Mouse (Mus musculus): ENCODE results near the gene Lrp8.

Gene Lrp8

DNA sequence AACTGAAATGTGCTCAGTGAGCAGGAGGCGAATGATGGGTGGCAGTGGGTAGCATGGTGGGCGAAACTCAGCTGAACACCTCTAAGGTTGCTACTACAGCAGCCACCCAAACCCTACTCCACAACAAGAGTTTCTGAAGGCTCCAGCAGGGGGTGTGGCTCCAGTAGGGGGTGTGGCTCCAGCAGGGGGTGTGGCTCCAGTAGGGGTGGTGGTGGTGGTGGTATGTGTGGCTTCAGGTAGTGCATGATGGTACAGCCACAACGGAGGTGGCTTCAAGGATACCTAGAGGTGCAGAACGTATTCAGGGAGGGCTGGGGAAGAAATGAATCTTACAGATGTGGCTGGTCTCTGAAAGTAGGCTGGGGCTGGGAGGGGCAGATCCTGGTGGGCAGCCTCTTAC is 5.7 kb downstream of the Lrp8 start:
- in situ Hi-C loops (cut with MboI; ENCODE audit: low sequenced_read_pairs) = no loop called here

- in situ Hi-C loops (cut with MboI; ENCODE audit: low sequenced_read_pairs) = no loop called here
These were observed 6.6 kb downstream of the Lrp8 start for GRCm38 (mm10) chr4:107808655-107809054.

- in situ Hi-C loops (cut with MboI; ENCODE audit: low sequenced_read_pairs) = no loop called here
These were observed 8.9 kb downstream of the Lrp8 start for GRCm38 (mm10) chr4:107811006-107811405.

GRCm38 (mm10) chr4:107811716-107812330 is 9.8 kb downstream of the Lrp8 start:
- in situ Hi-C loops (cut with MboI; ENCODE audit: low sequenced_read_pairs) = no loop called here

DNA sequence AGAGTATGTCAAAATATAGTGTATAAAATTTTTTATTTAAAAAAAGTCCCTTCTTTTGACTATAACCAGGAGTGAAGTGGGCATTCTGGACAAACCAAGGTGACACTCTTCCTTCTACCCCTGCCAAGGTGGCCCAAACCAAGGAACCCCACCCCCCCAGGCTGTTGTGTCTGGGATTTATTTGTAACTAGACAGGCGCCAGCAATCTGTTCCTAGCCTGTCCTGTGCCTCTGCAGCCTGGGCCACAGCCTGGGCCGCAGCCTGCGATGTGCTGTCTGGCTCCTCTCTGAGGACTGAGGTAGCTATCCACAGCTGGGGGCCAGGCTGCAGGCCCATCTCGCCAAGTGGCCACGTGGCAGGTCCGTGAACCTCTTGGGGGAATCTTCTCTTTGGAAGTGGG is 10.3 kb downstream of the Lrp8 start:
- in situ Hi-C loops (cut with MboI; ENCODE audit: low sequenced_read_pairs) = no loop called here

DNA sequence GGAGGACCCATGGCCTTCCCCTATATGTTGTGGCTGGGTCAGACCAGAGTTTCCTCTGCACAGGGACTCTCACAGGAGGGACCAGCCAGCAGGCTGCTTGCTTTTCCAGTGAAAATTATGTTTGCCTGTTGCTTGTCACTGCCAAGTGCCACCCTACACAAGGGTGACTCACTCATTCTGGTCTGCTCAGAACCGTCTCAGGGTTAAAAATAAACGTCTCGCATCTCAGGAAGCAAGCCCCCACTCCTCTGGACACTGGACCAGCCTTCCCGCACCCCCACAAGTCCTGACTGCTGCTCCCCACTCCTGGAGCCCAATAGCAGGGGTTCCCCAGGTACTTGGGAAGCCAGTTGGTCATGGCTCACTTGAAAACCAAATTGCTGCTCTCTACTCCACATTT is 14.4 kb downstream of the Lrp8 start:
- in situ Hi-C loops (cut with MboI; ENCODE audit: low sequenced_read_pairs) = no loop called here

GRCm38 (mm10) chr4:107817463-107817862 is 15.4 kb downstream of the Lrp8 start:
- in situ Hi-C loops (cut with MboI; ENCODE audit: low sequenced_read_pairs) = no loop called here

GRCm38 (mm10) chr4:107819990-107820719 is 18.1 kb downstream of the Lrp8 start:
- in situ Hi-C loops (cut with MboI; ENCODE audit: low sequenced_read_pairs) = no loop called here

DNA sequence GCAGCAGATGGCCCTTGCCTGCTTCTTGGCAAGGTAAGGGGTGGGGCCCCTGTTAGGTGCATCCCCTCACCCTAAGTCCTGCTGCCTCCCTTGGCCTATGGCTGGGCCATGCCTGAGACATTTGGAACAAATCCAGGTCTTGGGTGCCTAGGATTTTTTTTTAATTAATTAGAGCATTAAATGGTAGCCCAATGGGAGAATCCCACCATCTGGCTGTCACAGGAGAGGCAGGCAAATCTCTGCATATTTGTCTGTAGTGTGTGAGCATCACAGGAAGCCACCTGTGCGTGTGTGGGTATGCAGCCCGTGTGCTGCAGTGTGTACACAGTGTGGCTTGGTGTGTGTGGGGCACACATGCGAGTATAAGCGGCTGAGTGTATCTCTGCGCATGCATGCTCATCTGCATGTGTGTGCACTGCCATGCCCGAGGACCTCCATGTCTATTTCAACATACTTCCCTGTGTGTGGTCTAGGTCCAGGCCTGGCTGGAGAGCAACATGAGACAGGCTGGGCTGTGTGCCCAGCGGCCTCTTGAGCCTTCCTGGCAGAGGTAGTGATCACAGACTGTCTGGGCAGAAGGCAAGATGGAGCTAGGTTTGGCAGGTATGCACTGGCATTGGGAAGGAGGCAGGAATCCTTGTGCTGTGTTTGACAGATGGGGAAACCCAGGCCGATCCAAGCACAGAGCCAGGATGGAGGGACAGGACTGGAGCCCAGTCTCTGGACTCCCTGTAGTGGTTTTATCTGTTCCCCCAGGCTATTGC is 19.0 kb downstream of the Lrp8 start:
- in situ Hi-C loops (cut with MboI; ENCODE audit: low sequenced_read_pairs) = no loop called here

DNA sequence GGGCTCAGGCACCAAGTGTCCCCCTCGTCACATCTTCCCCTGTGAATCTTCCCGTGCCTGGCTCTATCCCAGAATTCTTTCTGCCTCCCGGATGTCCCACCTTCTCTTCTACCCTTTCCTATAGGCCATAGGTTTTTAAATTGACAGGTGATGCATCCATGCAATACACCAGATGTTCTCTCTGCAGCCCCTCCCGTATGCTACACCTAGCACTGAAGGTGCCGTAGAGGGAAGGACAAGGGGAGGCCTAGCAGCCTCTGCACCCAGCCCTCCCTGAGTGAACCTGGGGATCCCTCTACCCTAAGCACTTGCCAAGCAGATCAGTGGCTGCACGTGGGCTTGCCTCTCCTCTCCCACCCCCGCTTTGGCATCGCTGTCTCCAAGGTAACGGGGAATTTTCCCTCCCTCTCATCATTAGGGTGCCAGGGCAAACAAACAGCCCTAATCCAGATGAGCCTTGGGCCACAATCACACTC is 20.9 kb downstream of the Lrp8 start:
- in situ Hi-C loops (cut with MboI; ENCODE audit: low sequenced_read_pairs) = no loop called here

- in situ Hi-C loops (cut with MboI; ENCODE audit: low sequenced_read_pairs) = no loop called here
These were observed 21.4 kb downstream of the Lrp8 start for GRCm38 (mm10) chr4:107823511-107823910.

- in situ Hi-C loops (cut with MboI; ENCODE audit: low sequenced_read_pairs) = loop anchor here (25.0 kb wide), 1 partner anchor 391 kb away; the partner anchor contains the start of gene Glis1
These were observed 26.7 kb downstream of the Lrp8 start for GRCm38 (mm10) chr4:107828727-107829218.

GRCm38 (mm10) chr4:107829675-107830074 is 27.6 kb downstream of the Lrp8 start:
- in situ Hi-C loops (cut with MboI; ENCODE audit: low sequenced_read_pairs) = loop anchor here (25.0 kb wide), 1 partner anchor 392 kb away; the partner anchor contains the start of gene Glis1

DNA sequence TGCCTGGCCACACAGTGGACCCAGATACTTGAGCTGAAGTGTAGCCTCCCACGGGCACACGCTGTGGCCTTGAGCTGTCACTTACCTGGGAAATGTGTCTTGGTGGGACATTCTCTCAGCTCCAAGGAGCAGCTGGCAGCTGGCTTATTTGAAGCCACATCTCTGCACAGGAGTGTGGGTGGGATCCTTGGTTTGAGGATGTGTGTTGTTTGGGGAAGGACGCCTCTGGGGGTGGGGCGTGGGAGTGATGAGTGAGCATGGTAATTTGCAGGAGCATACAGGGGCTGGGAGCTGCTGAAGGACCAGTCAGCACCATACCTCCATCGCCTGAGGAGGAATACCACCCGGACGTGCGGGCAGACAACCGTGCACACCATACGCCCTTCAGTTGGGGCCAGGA is 28.1 kb downstream of the Lrp8 start:
- in situ Hi-C loops (cut with MboI; ENCODE audit: low sequenced_read_pairs) = loop anchor here (25.0 kb wide), 1 partner anchor 393 kb away; the partner anchor contains the start of gene Glis1

DNA sequence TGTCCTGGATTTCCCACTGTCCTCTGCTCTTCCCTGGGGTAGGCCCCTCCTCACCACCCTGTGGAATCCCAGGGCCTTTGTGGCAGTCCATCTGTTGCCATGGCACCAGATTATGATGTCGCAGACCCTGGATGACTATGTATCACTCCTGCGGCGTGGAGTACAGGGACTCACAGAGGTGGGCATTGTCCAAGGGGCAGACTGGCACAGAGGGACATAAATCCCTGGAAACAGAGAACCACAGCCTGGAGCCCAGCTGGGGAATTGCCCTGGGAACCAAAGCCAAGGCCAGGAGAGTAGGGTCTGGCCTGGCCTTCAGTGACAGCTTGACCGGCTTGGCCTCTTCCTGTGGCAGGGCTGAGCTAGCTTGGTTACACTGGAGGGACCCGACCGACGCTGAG is 28.8 kb downstream of the Lrp8 start:
- in situ Hi-C loops (cut with MboI; ENCODE audit: low sequenced_read_pairs) = loop anchor here (25.0 kb wide), 1 partner anchor 394 kb away; the partner anchor contains the start of gene Glis1

DNA sequence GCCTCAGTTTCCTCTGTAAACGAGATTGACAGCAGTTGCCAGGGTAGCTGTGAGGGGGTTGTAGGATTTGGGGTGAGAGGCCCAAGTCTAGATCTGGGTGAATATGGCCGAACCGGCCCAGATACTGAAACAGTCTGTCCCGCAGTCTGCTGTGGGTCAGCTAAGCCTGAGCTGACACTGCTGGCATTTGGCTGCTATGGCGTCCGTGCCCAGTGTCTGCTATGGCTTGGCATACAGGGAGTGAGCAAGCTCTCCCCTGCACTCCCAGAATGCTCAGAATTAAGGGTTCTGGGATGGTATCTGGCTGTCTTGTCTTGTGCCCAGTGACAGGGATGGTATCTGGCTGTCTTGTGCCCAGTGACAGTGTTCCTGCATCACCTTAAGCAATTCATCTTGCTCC is 29.6 kb downstream of the Lrp8 start:
- in situ Hi-C loops (cut with MboI; ENCODE audit: low sequenced_read_pairs) = loop anchor here (25.0 kb wide), 1 partner anchor 394 kb away; the partner anchor contains the start of gene Glis1

- in situ Hi-C loops (cut with MboI; ENCODE audit: low sequenced_read_pairs) = loop anchor here (25.0 kb wide), 1 partner anchor 396 kb away; the partner anchor contains the start of gene Glis1
These were observed 31.5 kb downstream of the Lrp8 start for GRCm38 (mm10) chr4:107833525-107833924.

GRCm38 (mm10) chr4:107834643-107835314 is 32.7 kb downstream of the Lrp8 start:
- in situ Hi-C loops (cut with MboI; ENCODE audit: low sequenced_read_pairs) = loop anchor here (25.0 kb wide), 1 partner anchor 397 kb away; the partner anchor contains the start of gene Glis1

- in situ Hi-C loops (cut with MboI; ENCODE audit: low sequenced_read_pairs) = loop anchor here (25.0 kb wide), 1 partner anchor 398 kb away; the partner anchor contains the start of gene Glis1
These were observed 33.4 kb downstream of the Lrp8 start for GRCm38 (mm10) chr4:107835508-107835909.

DNA sequence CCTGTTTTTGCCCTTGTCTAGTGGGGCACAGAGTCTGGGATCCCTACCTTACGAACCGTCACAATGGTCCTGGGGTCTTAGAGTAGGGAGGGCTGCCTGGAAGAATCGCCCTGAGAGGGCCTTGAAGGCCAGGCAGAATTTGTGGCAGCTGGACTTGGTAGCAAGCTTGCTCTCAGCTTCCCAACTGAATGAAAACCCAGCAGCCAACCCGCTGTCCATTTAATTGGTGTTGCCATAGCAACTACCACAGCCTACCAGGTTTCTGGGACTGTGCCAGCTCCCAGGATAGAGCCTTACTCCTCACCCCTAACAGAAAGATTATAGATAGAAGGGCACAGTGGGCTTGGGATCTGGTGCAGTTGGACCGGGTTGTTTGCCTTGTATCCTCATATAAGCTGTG is 34.7 kb downstream of the Lrp8 start:
- in situ Hi-C loops (cut with MboI; ENCODE audit: low sequenced_read_pairs) = loop anchor here (25.0 kb wide), 1 partner anchor 399 kb away; the partner anchor contains the start of gene Glis1
